22 mouse cellular contexts compared by ENCODE assay signal in the genomic region with DNA sequence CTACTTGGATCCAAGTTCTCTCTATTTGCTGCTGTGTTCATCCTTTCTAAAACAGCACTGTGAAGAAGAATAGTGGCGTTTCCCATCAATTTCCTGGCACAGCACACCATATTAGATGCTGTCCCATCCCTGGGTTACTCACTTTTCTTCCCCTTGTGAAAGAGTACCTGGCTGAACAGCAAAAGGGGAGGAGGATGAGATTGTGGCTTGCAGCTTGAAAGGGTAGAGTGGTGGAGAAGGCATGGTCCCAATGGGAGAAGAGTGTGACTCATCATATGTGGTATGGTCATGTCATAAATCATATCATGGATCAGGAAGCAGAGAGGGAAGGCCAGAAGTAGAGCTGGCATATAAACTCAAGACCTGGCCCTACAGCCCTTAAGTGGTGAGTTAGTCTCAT.
"Had no signal": no experiment of that assay in that cellular context is flagged by ENCODE, and none has a peak within 500 bp of the region (broad histone marks: within the 10 kb centered on the region; RNA-seq: fewer than 3 reads in every experiment).

No protein-coding gene starts in this region.

- H3K36me3 ChIP-seq: kidney, embryonic 15.5 days; limb, embryonic 12.5 days; limb, embryonic 15.5 days; lung, embryonic 15.5 days; midbrain, embryonic 12.5 days; midbrain, embryonic 15.5 days; stomach, embryonic 15.5 days had no signal

- H3K9me3 ChIP-seq: kidney, embryonic 15.5 days; limb, embryonic 12.5 days; limb, embryonic 15.5 days; lung, embryonic 15.5 days; midbrain, embryonic 12.5 days; midbrain, embryonic 15.5 days; stomach, embryonic 15.5 days had no signal

- H3K9ac ChIP-seq: kidney, embryonic 15.5 days; limb, embryonic 12.5 days; limb, embryonic 15.5 days; liver, embryonic 14.5 days; liver, postnatal 0 days; lung, embryonic 15.5 days; midbrain, embryonic 12.5 days; midbrain, embryonic 15.5 days; stomach, embryonic 15.5 days had no signal

- H3K4me2 ChIP-seq: kidney, embryonic 15.5 days; limb, embryonic 12.5 days; limb, embryonic 15.5 days; liver, embryonic 11.5 days; lung, embryonic 15.5 days; midbrain, embryonic 12.5 days; midbrain, embryonic 15.5 days; stomach, embryonic 15.5 days had no signal

- H3K4me1 ChIP-seq: kidney, embryonic 15.5 days; limb, embryonic 12.5 days; limb, embryonic 15.5 days; lung, embryonic 15.5 days; stomach, embryonic 15.5 days had no signal

- H3K27me3 ChIP-seq: kidney, embryonic 15.5 days; limb, embryonic 12.5 days; limb, embryonic 15.5 days; lung, embryonic 15.5 days; midbrain, embryonic 12.5 days; midbrain, embryonic 15.5 days; stomach, embryonic 15.5 days had no signal

- DNase-seq: kidney, adult 11 months; kidney, adult 8-10 months; kidney, postnatal 10 days; kidney, postnatal 36 days; left cerebral cortex, postnatal 4 days; liver, postnatal 0 days; lung, postnatal 14 days; lung, postnatal 4 days; right cerebral cortex, adult 18-20 months; right cerebral cortex, postnatal 14 days; right cerebral cortex, postnatal 4 days; thymus, postnatal 25 days had no signal

- H3K4me3 ChIP-seq: kidney, embryonic 15.5 days; limb, embryonic 12.5 days; limb, embryonic 15.5 days; lung, embryonic 15.5 days; midbrain, embryonic 12.5 days; midbrain, embryonic 15.5 days; myocyte; stomach, embryonic 15.5 days had no signal

- H3K27ac ChIP-seq: kidney, embryonic 15.5 days; limb, embryonic 12.5 days; limb, embryonic 15.5 days; liver, embryonic 14.5 days; lung, embryonic 15.5 days; midbrain, embryonic 12.5 days; midbrain, embryonic 15.5 days; stomach, embryonic 15.5 days had no signal

- ATAC-seq: liver, postnatal 0 days; midbrain, embryonic 15.5 days had no signal
